Mouse (Mus musculus) liver, embryonic 15.5 days (tissue): ENCODE results near the gene Trim13. TPM values are rescaled to one million over a fixed set of nuclear protein-coding genes. Genes with fewer than 3 reads are reported as not detected.
"Not testable (repeated sequence)": the region's sequence is repeated elsewhere in the genome, so short reads cannot be mapped to it uniquely, and the experiment has no call there.

Experiments
- ATAC-seq: fragments of 200-750 bp; cut with Nextera tagmentation; 2 replicates; pipeline ENCODE4 v1.8.0; 2017; ENCODE audit warnings: moderate number of reproducible peaks, mild to moderate bottlenecking, moderate library complexity; ENCODE audit not compliant: insufficient read depth
- H3K27ac ChIP-seq: fragments of 300-500 bp; sonication (generic); replicated peaks from 2 replicates; pipeline ENCODE4 v1.5.1; 2015; ENCODE audit warnings: mild to moderate bottlenecking, inconsistent platforms
- H3K27me3 ChIP-seq: fragments of 300-500 bp; sonication (generic); 2 replicates; pipeline ENCODE4 v1.6.1; 2015; ENCODE audit warnings: mild to moderate bottlenecking, inconsistent platforms
- H3K36me3 ChIP-seq: fragments of 300-500 bp; sonication (generic); replicated peaks from 2 replicates; pipeline ENCODE4 v1.6.1; 2015; ENCODE audit warnings: moderate library complexity, mild to moderate bottlenecking, inconsistent platforms
- H3K4me1 ChIP-seq: fragments of 300-500 bp; sonication (generic); replicated peaks from 2 replicates; pipeline ENCODE4 v1.6.1; 2015; ENCODE audit warnings: inconsistent platforms
- H3K4me2 ChIP-seq: fragments of 300-500 bp; sonication (generic); 2 replicates; pipeline ENCODE4 v1.6.1; 2015; ENCODE audit warnings: moderate library complexity, mild to moderate bottlenecking, inconsistent platforms
- H3K4me3 ChIP-seq: fragments of 300-500 bp; sonication (generic); replicated peaks from 2 replicates; pipeline ENCODE4 v1.5.1; 2015; ENCODE audit warnings: mild to moderate bottlenecking, inconsistent platforms
- H3K9ac ChIP-seq: fragments of 300-500 bp; sonication (generic); 2 replicates; pipeline ENCODE4 v1.6.1; 2015; ENCODE audit warnings: moderate library complexity, mild to moderate bottlenecking, inconsistent platforms
- H3K9me3 ChIP-seq: fragments of 300-500 bp; sonication (generic); replicated peaks from 2 replicates; pipeline ENCODE4 v1.6.1; 2016; ENCODE audit warnings: inconsistent platforms
- WGBS: fragments of 180-500 bp; shearing (Covaris S2); methylation state at CpG from one replicate; pipeline ENCODE4 v1.1.7; 2015; ENCODE audit warnings: mixed read lengths; ENCODE audit not compliant: insufficient replicate concordance; 5-methylcytosine and 5-hydroxymethylcytosine counted together
- polyA plus RNA-seq: library from polyadenylated mRNA; unstranded; fragments of >200 nt; fragmentation: Nextera tagmentation; extraction: Ambion mirVana; gene quantifications from 2 replicates; pipeline ENCODE4 v1.2.1, GENCODE M21; 2015

The Trim13 gene
- polyA plus RNA-seq, 1 experiment from 2014 or later, result 3.4 TPM

DNA sequence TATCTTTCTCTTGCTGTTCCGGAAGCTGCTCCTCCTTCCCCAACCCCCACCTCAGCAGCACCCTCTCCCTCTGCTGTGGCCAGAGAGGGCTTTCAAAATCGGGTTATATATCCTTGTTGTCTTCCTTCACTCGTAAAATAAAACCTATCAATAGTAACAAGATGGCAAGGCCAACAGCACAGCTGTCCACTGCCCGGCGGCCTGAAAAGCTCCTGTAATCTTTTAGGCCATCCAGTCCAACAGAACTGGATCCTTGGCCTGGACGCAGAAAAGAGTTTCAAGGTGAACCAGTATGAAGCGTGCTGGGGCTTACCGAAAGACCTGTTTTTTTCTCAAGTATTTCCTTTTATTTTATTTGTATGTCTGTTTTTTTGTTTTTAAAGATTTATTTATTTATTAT, 22.1 kb upstream of the Trim13 start:
- Histone ChIP-seq H3K27ac (no peak overlapping the region), H3K27me3 (no peaks in the 10 kb centered on the region), H3K9ac (no peak overlapping the region), H3K36me3 (no peaks in the 10 kb centered on the region), H3K4me2 (no peak overlapping the region), H3K4me1 (0 out of 2 replicates have a peak, but pooled peaks cover 3% of the 10 kb centered on the region), H3K9me3 (no peaks in the 10 kb centered on the region), H3K4me3 (no peak overlapping the region)
- WGBS, result 63% methylated on average over 8 of the region's 8 CpGs
- no peak for ATAC-seq

DNA sequence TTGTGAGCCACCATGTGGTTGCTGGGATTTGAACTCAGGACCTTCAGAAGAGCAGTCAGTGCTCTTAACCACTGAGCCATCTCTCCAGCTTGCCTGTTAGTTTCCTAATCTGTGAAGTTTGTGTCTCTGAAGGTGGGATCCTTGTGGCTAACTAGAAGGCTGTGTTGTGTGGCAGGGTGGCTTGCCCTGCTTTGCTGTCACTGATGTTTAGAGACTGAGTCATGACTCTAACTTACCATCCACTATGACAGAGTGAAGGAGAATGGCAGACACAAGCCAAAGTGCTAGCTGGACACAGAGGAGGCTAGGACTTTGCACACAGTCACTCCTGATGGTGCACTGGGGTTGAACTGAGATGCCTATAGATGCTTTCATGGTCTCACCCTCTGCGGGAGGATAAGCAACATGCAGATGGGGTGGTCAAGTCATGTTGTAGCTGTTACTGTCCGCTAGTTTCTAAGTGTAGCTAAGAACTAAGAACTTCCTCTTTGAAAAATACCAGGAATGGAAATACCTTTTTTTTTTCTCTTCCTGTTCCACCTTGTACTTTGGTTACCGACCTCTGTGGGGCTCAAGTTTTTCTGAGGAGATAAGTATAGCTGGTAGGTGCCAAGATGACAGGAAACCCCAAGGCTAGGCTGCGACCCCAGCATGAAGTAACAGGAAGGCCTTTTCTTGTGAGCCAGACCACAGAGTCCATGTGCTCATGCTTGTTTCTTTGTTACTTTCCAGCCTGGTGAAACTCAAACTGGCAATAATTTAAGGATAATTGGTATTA, 8.6 kb upstream of the Trim13 start:
- Histone ChIP-seq H3K9me3 (no peaks in the 10 kb centered on the region), H3K4me2 (no peak overlapping the region), H3K27me3 (no peaks in the 10 kb centered on the region), H3K9ac (no peak overlapping the region), H3K4me1 (no peaks in the 10 kb centered on the region), H3K36me3 (no peaks in the 10 kb centered on the region), H3K4me3 (no peak overlapping the region), H3K27ac (no peak overlapping the region)
- 26% methylated on average over 4 of the region's 4 CpGs for WGBS
- ATAC-seq, result no peak

DNA sequence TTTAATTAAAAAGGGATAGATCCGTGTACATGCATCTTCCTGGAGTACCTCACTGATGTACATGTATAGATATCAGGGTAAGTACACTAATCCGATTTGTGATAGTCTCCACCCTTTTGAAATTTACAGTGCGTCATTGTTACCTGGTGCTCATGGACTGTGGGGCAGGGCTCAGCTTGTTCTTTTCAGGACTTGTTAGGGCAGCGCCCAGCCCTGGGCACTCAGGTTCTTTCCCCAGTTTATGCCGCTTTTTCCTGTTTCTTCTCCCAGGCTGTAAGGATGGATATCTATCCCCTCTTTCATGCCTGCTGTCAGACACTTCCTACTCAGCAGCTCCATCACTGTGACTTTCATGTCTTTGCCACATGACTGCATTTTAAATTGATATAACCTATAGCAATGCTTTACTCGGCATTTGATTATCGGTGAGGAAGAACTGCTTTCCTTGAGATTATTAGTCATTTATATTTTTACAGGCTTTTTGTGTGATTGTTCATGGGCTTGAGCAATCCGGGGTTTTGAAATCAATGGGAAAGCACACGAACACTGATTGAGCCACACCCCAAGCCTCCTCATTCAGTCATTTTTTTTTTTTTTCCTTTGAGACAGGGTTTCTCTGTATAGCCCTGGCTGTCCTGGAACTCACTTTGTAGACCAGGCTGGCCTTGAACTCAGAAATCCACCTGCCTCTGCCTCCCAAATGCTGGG, 1.2 kb upstream of the Trim13 start:
- Histone ChIP-seq H3K36me3 (no peaks in the 10 kb centered on the region), H3K9ac (no peak overlapping the region), H3K4me3 (no peak overlapping the region), H3K4me2 (no peak overlapping the region), H3K27me3 (no peaks in the 10 kb centered on the region), H3K9me3 (no peaks in the 10 kb centered on the region), H3K27ac (no peak overlapping the region), H3K4me1 (peaks cover 25% of the 10 kb centered on the region)
- 74% methylated on average over 9 of the region's 9 CpGs for WGBS
- ATAC-seq, result no peak

DNA sequence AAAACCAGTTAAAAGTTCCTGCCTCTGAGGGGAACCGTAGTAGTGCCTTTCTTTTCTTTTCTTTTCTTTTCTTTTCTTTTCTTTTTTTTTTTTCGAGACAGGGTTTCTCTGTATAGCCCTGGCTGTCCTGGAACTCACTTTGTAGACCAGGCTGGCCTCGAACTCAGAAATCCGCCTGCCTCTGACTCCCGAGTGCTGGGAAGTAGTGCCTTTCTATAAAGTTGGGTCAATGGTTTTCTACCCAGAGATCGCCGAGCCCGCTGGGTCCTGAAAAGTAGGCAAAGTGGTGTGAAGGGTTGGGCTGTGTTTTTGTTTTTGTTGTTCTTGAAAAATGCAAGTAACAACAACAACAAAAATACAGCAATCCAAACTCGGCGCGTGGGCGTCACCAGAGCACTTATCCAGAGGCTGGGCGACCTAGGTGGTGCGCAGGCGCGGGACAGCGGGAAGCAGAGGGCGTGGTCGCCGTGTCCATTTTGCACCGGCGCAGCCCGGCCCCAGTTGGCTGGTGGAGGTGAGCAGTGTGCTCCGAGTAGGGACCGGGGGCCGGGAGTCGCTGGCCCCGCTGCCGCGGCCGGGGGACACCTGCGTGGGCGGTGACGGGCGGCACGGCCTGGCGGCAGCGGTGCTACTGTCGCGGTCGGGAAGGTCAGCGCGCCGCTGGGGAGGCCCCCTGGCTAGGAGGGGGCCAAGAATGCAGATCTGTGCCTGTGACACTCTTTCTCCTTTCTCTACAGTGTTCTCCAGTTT, 1.2 kb downstream of the Trim13 start:
- peak overlapping the region; percentile 86 for H3K9ac ChIP-seq
- peak overlapping the region; percentile 82 for H3K4me3 ChIP-seq
- peak overlapping the region; percentile 87 for H3K4me2 ChIP-seq
- 3% methylated on average over 44 of the region's 44 CpGs for WGBS
- peak overlapping the region; percentile 82 for H3K27ac ChIP-seq
- peak; percentile 99 for ATAC-seq
- no peaks in the 10 kb centered on the region for H3K27me3 ChIP-seq
- H3K4me1 ChIP-seq, result peaks cover 25% of the 10 kb centered on the region
- no peaks in the 10 kb centered on the region for H3K9me3 ChIP-seq
- no peaks in the 10 kb centered on the region for H3K36me3 ChIP-seq

DNA sequence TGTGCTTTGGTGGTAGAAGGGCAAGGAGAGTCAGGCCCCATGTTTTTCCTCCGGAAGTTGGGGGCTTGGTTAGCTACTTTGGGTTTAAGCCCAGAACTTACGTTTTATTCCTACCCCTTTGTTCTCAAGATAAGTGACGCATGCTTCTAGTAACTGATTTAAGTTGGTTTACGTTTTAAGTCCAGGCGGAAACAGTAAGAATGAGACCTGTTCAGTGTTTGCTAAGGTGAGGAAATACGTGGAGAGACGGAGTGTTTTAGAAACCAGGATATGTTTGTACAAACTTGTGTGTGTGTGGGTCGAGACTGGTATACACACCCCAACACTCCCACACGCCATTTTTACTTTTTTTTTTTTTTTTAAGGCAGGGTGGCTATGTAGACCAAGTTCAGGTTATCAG, 3.3 kb downstream of the Trim13 start:
- Histone ChIP-seq H3K36me3 (peaks cover under 1% of the 10 kb centered on the region; the same call in 1 of the 2 replicates), H3K9me3 (no peaks in the 10 kb centered on the region), H3K27me3 (no peaks in the 10 kb centered on the region), H3K4me3 (no peak overlapping the region), H3K9ac (no peak overlapping the region), H3K4me2 (no peak overlapping the region), H3K4me1 (peaks cover 25% of the 10 kb centered on the region), H3K27ac (no peak overlapping the region)
- WGBS, result 71% methylated on average over 9 of the region's 9 CpGs
- ATAC-seq, result no peak

GRCm38 (mm10) chr14:61603069-61603755, 5.2 kb downstream of the Trim13 start:
- H3K9me3 ChIP-seq, result no peaks in the 10 kb centered on the region
- no peak overlapping the region for H3K4me2 ChIP-seq
- H3K36me3 ChIP-seq, result peaks cover 4% of the 10 kb centered on the region
- H3K27me3 ChIP-seq, result no peaks in the 10 kb centered on the region
- H3K4me3 ChIP-seq, result no peak overlapping the region
- peaks cover 19% of the 10 kb centered on the region for H3K4me1 ChIP-seq
- H3K27ac ChIP-seq, result no peak overlapping the region
- ATAC-seq, result no peak
- 74% methylated on average over 8 of the region's 8 CpGs for WGBS
- no peak overlapping the region for H3K9ac ChIP-seq

DNA sequence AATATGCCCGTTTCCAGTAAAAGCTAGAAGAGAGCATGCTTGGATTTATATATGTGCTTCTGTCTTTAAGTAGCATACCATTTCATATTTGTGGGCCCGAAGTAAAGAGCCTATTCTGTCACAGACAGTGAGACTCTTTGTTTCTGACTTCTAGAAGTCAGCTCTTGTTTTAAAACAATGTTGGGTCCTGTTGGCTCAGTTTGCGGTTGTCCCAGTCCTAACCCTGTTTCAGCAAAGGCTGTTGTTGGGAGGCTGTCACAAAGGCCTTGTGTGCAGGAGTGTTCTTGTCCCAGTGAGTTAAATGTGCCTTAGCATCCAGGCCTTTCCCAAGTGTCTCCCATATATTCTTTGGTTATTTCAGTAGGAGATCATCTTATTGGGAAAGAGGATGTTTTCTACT, 6.0 kb downstream of the Trim13 start:
- Histone ChIP-seq H3K4me2 (no peak overlapping the region), H3K36me3 (peaks cover 4% of the 10 kb centered on the region), H3K9ac (no peak overlapping the region), H3K27me3 (no peaks in the 10 kb centered on the region), H3K27ac (no peak overlapping the region), H3K4me3 (no peak overlapping the region), H3K4me1 (peaks cover 12% of the 10 kb centered on the region), H3K9me3 (no peaks in the 10 kb centered on the region)
- no peak for ATAC-seq
- WGBS, result 83% methylated on average over 3 of the region's 3 CpGs

DNA sequence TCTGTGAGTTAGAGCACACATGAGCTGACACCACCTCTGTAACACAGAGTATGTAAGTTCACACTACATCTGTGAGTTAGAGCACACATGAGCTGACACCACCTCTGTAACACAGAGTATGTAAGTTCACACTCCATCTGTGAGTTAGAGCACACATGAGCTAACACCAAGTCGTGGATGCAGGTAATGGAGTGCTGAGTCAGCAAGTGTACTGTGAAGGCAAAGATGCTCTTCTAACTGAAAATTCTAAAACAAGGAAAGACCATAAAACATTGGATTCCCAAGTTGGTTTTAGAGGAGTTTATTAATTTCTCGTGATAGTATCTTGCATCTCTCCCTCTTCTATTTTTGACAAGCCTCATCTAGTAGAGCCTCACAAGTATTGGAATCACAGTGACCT, 8.0 kb downstream of the Trim13 start:
- H3K4me1 ChIP-seq, H3K4me3 ChIP-seq, H3K4me2 ChIP-seq, ATAC-seq, H3K27me3 ChIP-seq, H3K9me3 ChIP-seq, H3K9ac ChIP-seq, H3K36me3 ChIP-seq, H3K27ac ChIP-seq: not testable (repeated sequence)
- 63% methylated on average over 2 of the region's 2 CpGs for WGBS

GRCm38 (mm10) chr14:61607157-61607556, 9.1 kb downstream of the Trim13 start, which contains the start of gene Kcnrg:
Gene Kcnrg, plus strand, starts transcription at chr14:61607457.
- no peaks in the 10 kb centered on the region for H3K9me3 ChIP-seq
- H3K27me3 ChIP-seq, result no peaks in the 10 kb centered on the region
- no peak within 1 kb of the TSS for H3K9ac ChIP-seq
- ATAC-seq, result no peak
- H3K36me3 ChIP-seq, result peaks cover 4% of the 10 kb centered on the region
- WGBS, result 66% methylated on average over 3 of the region's 3 CpGs
- H3K4me3 ChIP-seq, result no peak within 1 kb of the TSS
- H3K27ac ChIP-seq, result no peak within 1 kb of the TSS
- no peak within 1 kb of the TSS for H3K4me2 ChIP-seq
- no peaks in the 10 kb centered on the region for H3K4me1 ChIP-seq

- Histone ChIP-seq H3K27me3 (no peaks in the 10 kb centered on the region), H3K4me1 (no peaks in the 10 kb centered on the region), H3K4me3 (no peak overlapping the region), H3K36me3 (no peaks in the 10 kb centered on the region; the same call in 1 of the 2 replicates), H3K9ac (no peak overlapping the region), H3K27ac (no peak overlapping the region), H3K9me3 (no peaks in the 10 kb centered on the region), H3K4me2 (no peak overlapping the region)
- WGBS, result 84% methylated on average over 5 of the region's 5 CpGs
- ATAC-seq, result no peak
Measured at GRCm38 (mm10) chr14:61611766-61612165, 13.7 kb downstream of the Trim13 start.
